Mouse (Mus musculus) kidney, adult 2 months (tissue): ENCODE measurements around the gene Ppp1r26. TPM values are rescaled to one million over a fixed set of nuclear protein-coding genes. Genes with fewer than 3 reads are reported as not detected.

ENCODE experiments used
- DNase-seq: peaks from one replicate; pipeline ENCODE4 v3.0.0; 2021
- H3K27ac ChIP-seq: fragments of 200-500 bp; 2 replicates; pipeline ENCODE4 v1.5.1; 2012; ENCODE audit warnings: low read depth, low read length, control low read depth, inconsistent platforms; ENCODE audit not compliant: insufficient read depth
- H3K27me3 ChIP-seq: fragments of 200-500 bp; replicated peaks from 2 replicates; pipeline ENCODE4 v1.6.1; 2012; ENCODE audit warnings: mild to moderate bottlenecking, moderate library complexity, low read length, inconsistent platforms; ENCODE audit not compliant: control insufficient read depth, insufficient read depth
- H3K36me3 ChIP-seq: fragments of 200-500 bp; 2 replicates; pipeline ENCODE4 v1.6.1; 2012; ENCODE audit warnings: mild to moderate bottlenecking, moderate library complexity, low read length, inconsistent platforms; ENCODE audit not compliant: control insufficient read depth, insufficient read depth
- H3K4me1 ChIP-seq: fragments of 200-500 bp; 2 replicates; pipeline ENCODE4 v1.6.1; 2011; ENCODE audit warnings: low read length; ENCODE audit not compliant: control insufficient read depth, insufficient read depth
- H3K4me3 ChIP-seq: fragments of 200-500 bp; 2 replicates; pipeline ENCODE4 v1.5.1; 2011; ENCODE audit warnings: mild to moderate bottlenecking, low read depth, low read length, control low read depth; ENCODE audit not compliant: insufficient read depth
- CTCF ChIP-seq: fragments of 200-500 bp; conservative IDR thresholded peaks from 2 replicates; pipeline ENCODE4 v1.5.1; 2011; ENCODE audit warnings: low read depth, mild to moderate bottlenecking, control low read depth, low read length, moderate library complexity, mixed read lengths; ENCODE audit not compliant: insufficient read depth, insufficient read length
- POLR2A ChIP-seq: fragments of 200-500 bp; IDR thresholded peaks from one replicate; pipeline ENCODE4 v1.6.1; 2011; ENCODE audit warnings: low read depth, low read length, control low read depth
- WGBS: fragments of 180-500 bp; shearing (Covaris S2); methylation state at CpG from one replicate; pipeline ENCODE4 v1.1.7; 2018; 5-methylcytosine and 5-hydroxymethylcytosine counted together
- polyA plus RNA-seq: library from polyadenylated mRNA; depleted of rRNA; stranded (reverse); fragments of >200 nt; gene quantifications from 2 replicates; pipeline ENCODE4 v1.2.3, GENCODE M21; 2012

The Ppp1r26 gene
- polyA plus RNA-seq, 1 experiment, result 4.2 TPM

DNA sequence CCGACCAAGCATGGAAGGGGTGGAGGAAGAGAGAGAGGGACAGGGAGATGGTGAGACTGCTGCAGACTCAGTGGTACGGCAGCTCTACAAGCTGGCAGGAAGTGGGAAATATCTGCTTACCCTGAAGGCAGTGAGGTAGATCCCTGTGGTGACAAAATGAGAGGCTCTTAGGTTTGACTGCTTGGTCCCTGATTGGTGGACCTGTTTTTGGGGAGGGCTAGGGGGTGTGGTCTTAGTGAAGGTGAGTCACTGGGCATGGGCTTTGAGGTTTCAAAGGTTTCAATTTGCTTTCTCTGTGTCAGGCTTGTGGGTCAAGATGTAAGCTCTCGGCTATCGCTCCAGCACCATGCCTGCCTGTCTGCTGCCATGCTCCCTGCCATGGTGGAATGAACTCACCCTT is 1.5 kb upstream of the Ppp1r26 start:
- no peaks in the 10 kb centered on the region for H3K36me3 ChIP-seq
- no peaks in the 10 kb centered on the region for H3K27me3 ChIP-seq
- no peak for DNase-seq
- WGBS, result 88% methylated on average over 4 of the region's 4 CpGs
- H3K27ac ChIP-seq, result no peak overlapping the region
- H3K4me1 ChIP-seq, result no peaks in the 10 kb centered on the region
- no peak overlapping the region for H3K4me3 ChIP-seq
- TF ChIP-seq POLR2A, result no peak
- no peak for TF ChIP-seq CTCF

DNA sequence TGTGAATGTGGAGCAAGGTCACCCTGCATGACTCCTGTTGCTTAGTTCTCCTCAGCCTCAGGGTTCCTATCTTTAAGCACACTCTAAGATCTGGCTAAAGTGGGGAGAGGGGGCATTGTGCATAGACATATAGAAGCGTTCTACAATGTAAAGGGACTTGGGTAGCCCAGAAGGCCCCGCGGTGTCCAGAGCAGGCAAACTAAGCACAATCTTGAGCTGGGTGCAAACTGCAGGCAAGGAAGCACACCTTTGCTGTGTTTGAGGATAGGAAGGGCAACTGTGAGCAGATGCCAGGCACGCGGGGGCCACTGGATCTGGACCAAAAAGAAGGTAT is 452 bp upstream of the Ppp1r26 start:
- Histone ChIP-seq H3K27me3 (no peaks in the 10 kb centered on the region), H3K4me1 (no peaks in the 10 kb centered on the region), H3K27ac (no peak overlapping the region), H3K4me3 (peak overlapping the region; percentile 55), H3K36me3 (no peaks in the 10 kb centered on the region)
- no peak for DNase-seq
- TF ChIP-seq CTCF (no peak), POLR2A (no peak)
- 10% methylated on average over 5 of the region's 5 CpGs for WGBS

DNA sequence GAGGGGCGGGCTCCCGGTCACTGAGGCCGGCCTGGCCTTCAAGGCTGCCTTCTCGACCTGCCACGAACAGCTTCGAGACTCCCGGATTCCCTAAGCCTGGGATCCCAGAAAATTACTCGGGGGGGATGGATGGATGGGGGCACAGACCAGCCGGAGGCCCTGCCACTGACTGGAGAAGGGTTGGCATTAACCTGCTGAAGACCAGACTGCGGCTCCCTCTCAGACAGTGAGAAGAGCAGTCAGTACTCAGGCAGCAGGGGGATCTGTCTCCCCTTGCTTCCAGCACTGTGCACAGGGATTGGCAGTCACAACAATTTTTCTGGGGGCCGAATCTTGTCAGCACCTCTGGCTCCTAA is 693 bp downstream of the Ppp1r26 start:
- H3K27ac ChIP-seq, result no peak overlapping the region
- peak overlapping the region; percentile 55 for H3K4me3 ChIP-seq
- no peaks in the 10 kb centered on the region for H3K36me3 ChIP-seq
- 12% methylated on average over 11 of the region's 11 CpGs for WGBS
- TF ChIP-seq POLR2A (no peak), CTCF (no peak)
- no peak for DNase-seq
- H3K4me1 ChIP-seq, result no peaks in the 10 kb centered on the region
- no peaks in the 10 kb centered on the region for H3K27me3 ChIP-seq

DNA sequence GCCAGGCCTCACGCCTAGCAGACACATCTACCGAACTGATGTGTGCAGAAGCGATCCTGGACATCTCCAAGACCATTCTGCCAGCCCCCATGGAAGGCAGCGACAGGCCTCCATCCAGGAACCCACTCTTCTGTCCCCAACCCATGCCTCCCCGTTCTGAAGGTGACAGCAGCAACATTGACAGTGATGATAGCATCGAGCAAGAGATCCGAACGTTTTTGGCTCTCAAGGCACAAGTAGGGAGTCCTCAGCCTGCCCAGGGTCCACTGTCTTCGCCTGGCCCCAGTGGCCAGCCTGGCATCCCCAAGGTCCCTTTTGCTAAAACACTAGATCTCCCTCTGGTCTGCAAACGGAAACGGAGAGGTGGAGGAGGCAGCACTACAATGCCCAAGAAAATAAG is 5.1 kb downstream of the Ppp1r26 start:
- no peak overlapping the region for H3K27ac ChIP-seq

DNA sequence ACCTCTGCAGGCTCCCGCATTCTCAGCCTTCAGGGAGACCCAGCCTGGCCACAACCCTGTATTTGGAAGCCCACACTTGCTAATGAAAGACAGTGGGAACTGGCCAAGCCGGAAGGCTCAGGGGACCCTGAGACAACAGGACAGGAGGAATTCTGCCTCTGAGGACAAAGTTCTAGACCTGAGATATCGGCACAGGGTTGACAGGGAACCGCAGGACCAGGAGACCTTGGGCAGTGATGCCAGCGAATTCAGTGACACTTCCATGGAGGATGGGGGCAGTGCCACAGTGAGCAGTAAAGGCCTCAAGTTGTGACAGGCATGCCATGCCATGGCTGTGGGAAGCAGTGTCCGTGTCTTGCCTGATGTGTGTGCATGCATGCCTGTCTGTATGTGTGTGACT is 6.9 kb downstream of the Ppp1r26 start:
- WGBS, result 85% methylated on average over 6 of the region's 6 CpGs
- no peak for DNase-seq
- Histone ChIP-seq H3K27ac (no peak overlapping the region), H3K4me1 (no peaks in the 10 kb centered on the region), H3K36me3 (no peaks in the 10 kb centered on the region), H3K4me3 (no peak overlapping the region), H3K27me3 (no peaks in the 10 kb centered on the region)
- no peak for TF ChIP-seq CTCF
- no peak for TF ChIP-seq POLR2A

More for the DNA sequence above, 5.1 kb downstream of the Ppp1r26 start:
- no peak for DNase-seq
- H3K4me3 ChIP-seq, result no peak overlapping the region
- no peaks in the 10 kb centered on the region for H3K36me3 ChIP-seq
- 93% methylated on average over 11 of the region's 11 CpGs for WGBS
- H3K27me3 ChIP-seq, result no peaks in the 10 kb centered on the region
- no peaks in the 10 kb centered on the region for H3K4me1 ChIP-seq
- TF ChIP-seq CTCF (no peak), POLR2A (no peak)

DNA sequence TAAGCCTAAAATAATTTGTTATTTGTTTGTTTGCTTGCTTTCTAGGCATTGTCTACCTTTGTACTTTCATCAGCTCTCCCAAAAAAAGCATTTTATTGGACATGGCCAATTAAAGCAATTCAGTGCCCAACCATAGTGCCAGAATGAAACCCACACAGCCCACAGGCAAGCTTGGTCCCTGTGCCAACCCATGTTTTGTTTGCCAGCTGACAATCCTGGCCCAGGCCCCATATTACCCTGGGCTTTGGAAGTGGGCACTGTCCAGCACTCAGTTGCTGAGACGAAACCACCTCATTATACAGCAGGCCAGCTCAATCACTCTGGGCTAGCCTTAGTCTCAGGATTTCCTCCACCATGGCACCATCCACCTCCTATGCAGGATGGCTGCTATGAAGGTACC is 10.0 kb downstream of the Ppp1r26 start:
- Histone ChIP-seq H3K4me1 (no peaks in the 10 kb centered on the region), H3K27me3 (no peaks in the 10 kb centered on the region), H3K27ac (no peak overlapping the region), H3K36me3 (no peaks in the 10 kb centered on the region), H3K4me3 (no peak overlapping the region)
- WGBS, result 87% methylated on average over 1 of the region's 1 CpGs
- DNase-seq, result no peak
- TF ChIP-seq CTCF, result no peak

- DNase-seq, result peak; percentile 75
- H3K4me3 ChIP-seq, result no peak overlapping the region
- H3K27ac ChIP-seq, result no peak overlapping the region
- TF ChIP-seq POLR2A (no peak), CTCF (peak; percentile 67)
- peaks cover 4% of the 10 kb centered on the region; the same call in 1 of the 2 replicates for H3K4me1 ChIP-seq
- WGBS, result 56% methylated on average over 3 of the region's 3 CpGs
- no peaks in the 10 kb centered on the region for H3K27me3 ChIP-seq
- H3K36me3 ChIP-seq, result no peaks in the 10 kb centered on the region
Observed at GRCm38 (mm10) chr2:28463919-28464318, 17.3 kb downstream of the Ppp1r26 start.

DNA sequence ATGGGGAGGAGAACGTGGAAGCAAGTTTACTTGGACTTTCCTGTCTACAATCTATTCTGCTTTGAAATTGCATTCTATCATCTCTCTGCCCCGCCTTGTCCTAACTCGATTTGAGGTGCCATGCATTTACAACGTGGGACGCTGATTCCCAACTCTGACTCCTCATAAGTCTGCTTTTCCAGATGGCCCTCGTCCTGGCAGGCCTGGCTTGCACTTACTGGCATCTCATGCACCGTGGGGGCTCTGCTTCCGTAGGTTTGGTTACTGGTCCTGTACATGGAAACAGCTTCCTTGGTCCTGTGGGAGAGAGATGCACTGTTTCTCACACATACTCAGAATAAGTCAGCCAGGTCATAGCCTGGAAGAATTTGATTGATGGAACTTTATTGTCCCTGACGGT is 18.3 kb downstream of the Ppp1r26 start:
- TF ChIP-seq POLR2A (no peak), CTCF (no peak)
- DNase-seq, result no peak
- H3K27ac ChIP-seq, result no peak overlapping the region
- H3K27me3 ChIP-seq, result no peaks in the 10 kb centered on the region
- peaks cover 1% of the 10 kb centered on the region; the same call in 1 of the 2 replicates for H3K36me3 ChIP-seq
- H3K4me1 ChIP-seq, result peaks cover 4% of the 10 kb centered on the region; the same call in 1 of the 2 replicates
- 79% methylated on average over 9 of the region's 9 CpGs for WGBS
- H3K4me3 ChIP-seq, result no peak overlapping the region
